Mouse (Mus musculus) urinary bladder, adult 18-20 months (tissue): ENCODE results near the gene Psmd11.

ENCODE experiments used
- DNase-seq, 2 experiments: peaks; one replicate each; pipeline ENCODE4 v3.0.0; 2022; ENCODE audit warnings: low spot score in 2 of 2, mixed read lengths in 2 of 2

Psmd11 gene

GRCm38 (mm10) chr11:80479906-80480866, 51.8 kb downstream of the Psmd11 start:
- no peak for DNase-seq

- DNase-seq = no peak
Measured at GRCm38 (mm10) chr11:80481409-80482050, 53.1 kb downstream of the Psmd11 start.

GRCm38 (mm10) chr11:80482347-80482746, 53.9 kb downstream of the Psmd11 start:
- no peak for DNase-seq

- no peak for DNase-seq
Measured at GRCm38 (mm10) chr11:80482921-80483320, 54.5 kb downstream of the Psmd11 start.

- no peak for DNase-seq
Measured at GRCm38 (mm10) chr11:80483536-80484067, 55.2 kb downstream of the Psmd11 start.

GRCm38 (mm10) chr11:80484191-80484791, 55.9 kb downstream of the Psmd11 start:
- DNase-seq = no peak

- DNase-seq = no peak
Measured at GRCm38 (mm10) chr11:80485120-80485551, 56.7 kb downstream of the Psmd11 start.

GRCm38 (mm10) chr11:80485622-80486206, 57.3 kb downstream of the Psmd11 start:
- DNase-seq = no peak

GRCm38 (mm10) chr11:80487904-80488587, 59.6 kb downstream of the Psmd11 start:
- no peak for DNase-seq

- no peak for DNase-seq
Measured at GRCm38 (mm10) chr11:80489172-80489881, 60.9 kb downstream of the Psmd11 start.

- no peak for DNase-seq
Measured at GRCm38 (mm10) chr11:80489882-80490196, 61.4 kb downstream of the Psmd11 start.

- no peak for DNase-seq
Measured at GRCm38 (mm10) chr11:80490831-80491230, 62.4 kb downstream of the Psmd11 start.

GRCm38 (mm10) chr11:80493186-80493585, 64.8 kb downstream of the Psmd11 start:
- DNase-seq = no peak

GRCm38 (mm10) chr11:80494852-80495251, 66.4 kb downstream of the Psmd11 start:
- no peak for DNase-seq

GRCm38 (mm10) chr11:80495972-80496371, 67.6 kb downstream of the Psmd11 start:
- DNase-seq = no peak

GRCm38 (mm10) chr11:80496640-80497039, 68.2 kb downstream of the Psmd11 start:
- DNase-seq = peak in 1 of 2 experiments; percentile 14

- DNase-seq = no peak
Measured at GRCm38 (mm10) chr11:80497225-80497919, 69.0 kb downstream of the Psmd11 start.

GRCm38 (mm10) chr11:80498328-80499070, 70.1 kb downstream of the Psmd11 start:
- DNase-seq = no peak

- no peak for DNase-seq
Measured at GRCm38 (mm10) chr11:80499550-80499952, 71.1 kb downstream of the Psmd11 start.
